Mouse (Mus musculus) right cerebral cortex, postnatal 10 days (tissue): ENCODE results near the gene Bbc3.
"Not testable (repeated sequence)": the region's sequence is repeated elsewhere in the genome, so short reads cannot be mapped to it uniquely, and the experiment has no call there.

ENCODE experiments used
- DNase-seq, 2 experiments: peaks; one replicate each; pipeline ENCODE4 v3.0.0; 2021; ENCODE audit warnings: low spot score in 2 of 2

Bbc3 gene

DNA sequence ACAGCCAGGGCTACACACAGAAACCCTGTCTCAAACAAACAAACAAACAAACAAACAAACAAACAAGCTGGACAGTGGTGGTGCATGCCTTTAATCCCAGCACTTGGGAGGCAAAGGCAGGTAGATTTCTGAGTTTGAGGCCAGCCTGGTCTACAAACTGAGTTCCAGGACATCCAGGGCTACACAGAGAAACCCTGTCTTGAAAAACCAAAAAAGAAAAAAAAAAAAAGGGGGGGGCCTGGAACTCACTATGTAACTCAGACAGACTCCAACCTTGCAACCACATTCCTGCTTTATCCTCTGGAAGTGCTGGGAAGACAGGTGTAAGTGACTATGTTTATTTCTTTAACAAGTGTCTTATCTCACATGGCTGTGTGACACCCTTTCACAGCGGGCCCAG, at the start of gene Bbc3:
Gene Bbc3 (plus strand): TSS at position 301 of the 400 bp plus-strand sequence.
- DNase-seq, result not testable (repeated sequence)

DNA sequence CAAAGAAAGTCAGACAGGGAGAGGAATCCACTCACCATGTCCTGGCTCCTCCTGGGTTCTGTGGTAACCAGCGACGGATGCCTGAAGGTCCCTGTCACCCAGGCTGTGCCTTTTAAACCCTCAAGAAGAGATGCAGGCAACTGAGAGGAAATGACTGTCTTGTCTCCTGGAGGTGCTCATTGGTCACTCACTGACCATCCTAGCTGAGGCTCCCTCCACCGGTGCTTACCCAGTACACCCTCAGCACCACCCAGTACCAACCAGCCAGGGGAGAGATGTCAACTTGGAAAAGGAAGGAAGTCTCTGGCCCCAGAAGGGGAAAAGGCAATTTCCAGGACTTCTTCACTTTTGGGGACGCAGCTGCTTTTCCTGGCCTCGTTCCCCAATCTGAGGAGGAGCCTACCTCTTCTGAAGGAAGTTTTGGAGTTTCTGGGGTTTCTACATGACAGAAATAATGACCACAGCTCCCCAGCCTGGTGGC, 49.0 kb upstream of the Bbc3 start, which contains the start of gene C5ar1:
Gene C5ar1 (minus strand): TSS at position 431 of the 481 bp plus-strand sequence.
- no peak for DNase-seq

DNA sequence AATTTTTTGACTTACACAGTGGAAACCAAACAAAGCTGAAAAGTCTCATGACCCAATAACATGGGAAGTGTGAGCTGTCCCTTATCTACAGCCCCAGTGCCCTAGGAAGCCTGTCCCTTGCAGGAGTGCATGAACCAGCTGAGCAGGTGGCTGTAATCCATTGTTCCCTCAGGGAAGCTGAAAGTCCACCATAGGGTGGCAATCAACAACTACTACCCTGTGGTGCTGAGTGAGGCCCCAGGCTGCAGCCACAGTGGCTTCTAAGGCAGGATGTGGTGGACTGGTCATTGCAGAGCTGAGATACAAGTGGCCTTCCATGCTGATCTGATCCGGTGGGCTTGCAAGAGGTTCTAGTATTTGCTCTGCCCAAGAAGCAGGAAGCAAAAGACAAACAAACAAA, 47.1 kb upstream of the Bbc3 start:
- DNase-seq, result no peak

DNA sequence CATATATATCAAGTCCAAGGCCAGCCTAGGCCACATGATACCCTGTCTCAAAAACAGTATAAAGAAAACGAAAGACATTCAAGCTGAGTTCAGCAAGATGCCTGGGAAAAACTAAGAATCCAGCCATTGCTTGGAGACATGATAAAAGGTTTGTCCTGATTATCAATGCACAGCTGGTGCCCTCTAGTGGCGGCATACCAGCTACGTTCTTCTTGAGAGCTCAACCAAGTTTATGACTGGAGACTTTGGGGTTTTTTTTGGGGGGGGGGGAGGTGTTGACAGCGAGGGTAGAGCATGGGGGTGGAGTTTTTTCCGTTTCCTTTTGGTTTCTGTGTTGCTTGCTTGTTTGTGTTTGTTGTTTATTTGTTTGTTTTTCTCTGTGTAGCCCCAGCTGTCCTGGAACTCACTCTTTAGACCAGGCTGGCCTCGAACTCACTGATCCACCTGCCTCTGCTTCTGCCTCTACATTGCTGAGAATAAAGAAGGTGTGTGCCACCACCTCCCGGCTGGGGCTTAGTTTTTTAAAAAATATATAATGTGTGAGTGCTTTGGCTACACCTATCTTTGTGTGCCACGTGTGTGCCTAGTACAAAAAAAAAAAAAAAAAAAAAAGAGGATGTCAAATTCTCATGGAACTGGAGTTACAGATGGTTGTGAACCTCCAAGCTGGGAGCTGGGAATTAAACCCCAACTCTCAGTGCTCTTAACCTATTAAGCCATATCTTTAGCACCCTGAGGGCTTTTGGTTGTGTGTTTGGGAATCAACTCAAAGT, 45.0 kb upstream of the Bbc3 start:
- peak; percentile 80 to 82 for DNase-seq

DNA sequence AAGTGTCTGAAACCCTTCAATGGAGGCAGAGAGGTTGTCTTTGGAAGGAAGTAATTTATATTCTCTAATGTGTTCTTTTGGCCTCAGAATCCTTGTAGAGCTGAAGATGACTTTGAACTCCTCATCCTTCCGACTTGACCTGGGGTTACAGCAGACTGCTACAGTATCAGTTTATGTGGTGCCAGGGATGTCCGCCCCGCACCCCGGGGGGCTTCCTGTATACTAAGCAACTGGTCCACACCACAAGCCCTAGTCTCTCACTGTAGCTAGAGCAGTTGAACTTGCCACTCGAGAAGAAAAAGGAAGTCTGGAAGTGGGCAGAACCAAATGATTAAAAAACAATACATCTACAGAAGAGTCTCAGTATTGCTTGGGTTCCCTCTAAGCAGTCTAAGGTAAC, 44.4 kb upstream of the Bbc3 start:
- no peak for DNase-seq

DNA sequence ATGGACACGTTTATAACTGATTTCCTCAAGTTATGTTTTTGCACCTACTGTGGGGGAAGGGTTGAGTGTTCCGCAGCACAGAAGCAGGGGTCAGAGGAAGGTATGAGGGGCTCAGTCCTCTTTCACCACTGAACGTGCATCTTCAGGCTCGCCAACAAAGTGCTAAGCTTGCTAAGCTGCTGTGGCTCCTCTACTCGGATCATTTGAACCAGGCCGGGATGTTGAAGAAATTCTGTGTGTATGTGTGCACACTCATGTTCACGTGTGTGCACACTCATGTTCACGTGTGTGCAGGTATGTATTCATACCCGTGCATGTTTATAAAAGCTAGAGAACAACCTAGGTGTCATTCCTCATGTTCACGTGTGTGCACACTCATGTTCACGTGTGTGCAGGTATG, 42.3 kb upstream of the Bbc3 start:
- DNase-seq, result no peak

DNA sequence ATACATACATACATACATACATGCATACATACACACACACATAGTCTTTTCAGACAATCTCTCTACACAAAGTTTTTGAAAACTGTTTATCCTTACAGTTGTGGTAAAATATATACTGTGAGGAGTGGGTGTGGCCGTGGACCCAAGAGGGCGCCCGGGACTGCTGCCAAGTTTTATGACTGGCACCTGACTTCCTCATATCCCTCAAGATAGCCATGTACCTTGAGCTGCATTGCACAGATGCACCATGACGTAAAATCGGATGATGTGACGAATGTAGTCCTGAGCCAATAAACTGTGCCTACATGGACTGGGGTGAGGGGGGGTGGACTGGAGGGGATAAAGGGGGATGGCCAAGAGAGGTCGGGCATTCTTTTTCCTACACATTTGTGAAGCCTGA, 41.6 kb upstream of the Bbc3 start:
- DNase-seq, result not testable (repeated sequence)

DNA sequence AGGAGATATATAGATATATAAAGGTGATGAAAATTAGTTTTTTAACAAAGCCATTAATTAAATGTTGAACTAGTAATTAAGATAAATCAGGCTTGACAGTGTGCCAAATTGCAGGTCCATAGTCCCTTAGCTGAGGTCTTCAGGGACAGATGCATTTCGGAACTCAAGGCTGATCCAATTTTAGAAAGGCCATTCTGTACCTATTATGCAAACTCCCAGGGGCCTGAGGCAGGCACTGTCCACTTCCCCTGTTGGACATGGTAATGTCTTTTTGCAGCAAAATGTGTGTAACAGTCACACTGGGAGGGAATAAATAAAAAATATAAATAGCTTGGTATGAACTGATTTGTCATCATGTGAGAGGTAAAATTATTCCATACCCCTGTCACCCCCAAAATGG, 37.1 kb upstream of the Bbc3 start:
- no peak for DNase-seq

DNA sequence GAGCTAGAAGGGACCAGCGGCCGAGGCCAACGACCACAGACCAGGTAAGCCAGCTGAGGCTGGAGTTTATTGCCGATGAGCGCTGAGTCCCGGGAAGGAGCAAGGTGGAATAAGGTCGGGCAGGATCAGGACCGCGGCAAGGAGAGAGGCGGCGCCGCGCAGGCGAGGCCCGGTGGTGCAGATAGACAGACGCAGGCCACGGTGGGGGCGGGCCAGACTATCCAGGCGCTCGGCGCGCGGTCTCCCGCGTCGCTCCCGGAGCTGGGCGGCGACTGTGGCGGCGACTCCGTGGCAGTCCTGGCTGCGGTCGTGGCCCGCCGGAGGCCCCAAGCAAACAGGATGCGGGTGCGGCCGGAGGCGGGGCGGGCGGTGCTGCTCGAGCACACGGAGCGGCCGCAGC, 35.5 kb upstream of the Bbc3 start:
- peak; percentile 82 for DNase-seq

DNA sequence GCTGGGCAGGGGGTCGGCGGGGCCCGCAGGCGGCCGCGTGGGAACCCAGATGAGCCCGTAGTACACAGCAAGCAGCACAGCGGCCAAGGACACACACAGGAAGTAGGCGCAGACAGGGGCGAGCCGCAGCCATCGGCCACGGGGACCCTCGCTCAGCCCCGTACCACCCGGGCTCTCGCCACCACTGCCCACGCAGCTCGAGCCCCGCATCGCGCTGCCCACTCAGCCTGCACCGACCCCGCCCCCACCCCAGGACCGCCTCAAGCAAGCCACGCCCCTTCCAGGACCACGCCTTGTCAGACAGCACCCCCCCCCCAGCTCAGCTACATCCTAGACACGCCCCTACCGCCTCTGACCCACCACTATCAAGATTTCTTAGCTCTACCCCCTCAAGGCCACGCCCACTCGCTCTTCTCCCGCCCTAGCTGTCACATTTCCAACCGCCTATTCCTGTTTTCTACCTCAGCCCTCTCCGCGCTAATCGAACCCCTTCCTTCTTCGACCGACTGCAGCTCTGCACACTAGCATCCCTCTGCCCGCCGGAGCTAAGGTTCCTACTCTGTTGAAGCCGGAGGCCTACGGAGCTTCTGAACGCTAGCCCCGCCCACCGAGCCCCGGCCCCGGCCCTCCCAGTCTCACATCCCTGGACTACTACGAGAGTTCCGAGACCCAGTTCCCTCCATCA, 35.0 kb upstream of the Bbc3 start, which contains the start of gene Inafm1:
Gene Inafm1 (minus strand): TSS at position 537 of the 685 bp plus-strand sequence.
- peak; percentile 94 to 95 for DNase-seq

DNA sequence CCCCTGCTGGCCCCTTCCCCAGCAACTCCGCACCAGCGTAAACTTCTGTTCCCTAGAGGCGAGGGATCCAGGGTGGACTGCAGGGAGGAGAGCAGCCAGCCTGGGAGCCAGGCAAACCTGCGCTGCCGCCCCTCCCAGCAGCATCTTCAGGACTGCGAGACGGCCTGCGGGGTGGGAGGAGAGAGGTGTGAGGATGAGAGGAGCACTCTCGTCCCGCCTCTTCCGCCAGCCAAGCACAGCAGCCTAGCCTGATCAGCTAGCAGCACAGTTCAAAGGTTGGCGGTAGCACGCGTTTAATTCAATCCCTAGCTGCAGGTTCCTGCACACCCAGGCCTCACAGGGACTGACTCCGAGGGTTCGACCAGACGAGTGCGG, 34.4 kb upstream of the Bbc3 start:
- peak; percentile 76 to 80 for DNase-seq

DNA sequence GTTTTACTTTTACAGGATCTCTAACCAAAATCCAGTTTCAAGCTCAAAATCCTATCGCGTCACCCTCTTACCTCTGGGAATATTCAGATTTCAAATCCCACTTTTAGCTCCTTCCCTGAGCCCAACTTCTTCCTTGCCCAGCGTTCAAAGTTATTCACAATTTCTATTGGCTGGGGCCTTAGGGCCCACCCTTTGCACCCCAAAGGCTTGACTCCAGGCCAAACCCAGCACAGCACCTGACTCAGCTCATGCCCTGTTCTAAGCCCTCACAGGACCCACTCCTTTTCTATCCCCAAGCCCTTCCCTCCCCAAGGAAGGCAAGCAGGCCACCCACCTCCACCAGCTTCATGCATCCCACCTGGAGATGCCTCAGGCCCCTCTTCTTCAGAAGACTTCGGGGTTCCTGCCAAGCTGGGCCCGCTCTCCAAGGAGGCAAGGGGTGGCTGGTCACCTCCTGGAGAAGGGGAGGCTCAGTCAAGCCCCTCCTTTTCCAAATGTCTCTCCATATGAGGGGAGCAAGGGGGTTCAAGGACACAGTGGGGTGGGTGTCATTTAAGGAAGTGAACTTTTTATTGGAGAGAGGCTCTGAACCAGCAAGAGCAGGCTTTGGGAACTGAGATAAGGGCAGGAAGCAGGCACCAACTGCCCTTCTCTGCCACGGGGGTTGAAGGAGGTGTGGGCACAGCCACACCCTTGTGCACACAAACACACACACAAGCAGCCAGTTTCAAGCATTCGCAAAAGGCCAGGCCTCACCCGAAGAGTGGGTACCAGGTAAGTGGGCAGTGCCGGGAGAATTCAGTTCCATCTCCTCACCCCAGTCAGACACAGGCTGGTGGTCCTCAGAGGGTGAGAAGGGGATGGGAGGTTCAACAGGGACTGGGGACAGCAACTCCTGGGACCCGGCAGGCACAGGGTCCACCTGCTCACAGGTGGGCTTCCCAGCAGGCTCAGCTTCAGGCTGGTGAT, 33.0 kb upstream of the Bbc3 start:
- DNase-seq, result peak in 1 of 2 experiments; percentile 28

DNA sequence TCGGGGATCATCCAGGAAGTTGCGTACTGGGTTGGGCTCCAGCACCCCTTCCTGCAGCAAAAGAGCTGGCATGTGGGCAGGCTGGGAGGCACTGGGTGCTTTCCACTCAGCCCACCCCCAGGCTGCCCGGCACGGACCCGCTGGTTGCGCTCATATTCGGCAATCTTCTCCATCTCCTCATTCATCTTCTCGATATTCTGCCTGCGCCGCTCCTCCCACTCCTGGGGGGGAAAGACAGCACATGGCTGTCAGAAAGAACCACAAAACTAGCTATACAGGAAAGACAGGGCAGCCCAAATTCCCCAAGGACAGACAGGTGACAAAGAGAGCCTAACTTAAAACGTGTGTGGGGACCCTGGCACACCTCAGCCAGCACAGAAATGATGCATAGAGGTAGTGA, 27.5 kb upstream of the Bbc3 start:
- peak in 1 of 2 experiments; percentile 32 for DNase-seq

DNA sequence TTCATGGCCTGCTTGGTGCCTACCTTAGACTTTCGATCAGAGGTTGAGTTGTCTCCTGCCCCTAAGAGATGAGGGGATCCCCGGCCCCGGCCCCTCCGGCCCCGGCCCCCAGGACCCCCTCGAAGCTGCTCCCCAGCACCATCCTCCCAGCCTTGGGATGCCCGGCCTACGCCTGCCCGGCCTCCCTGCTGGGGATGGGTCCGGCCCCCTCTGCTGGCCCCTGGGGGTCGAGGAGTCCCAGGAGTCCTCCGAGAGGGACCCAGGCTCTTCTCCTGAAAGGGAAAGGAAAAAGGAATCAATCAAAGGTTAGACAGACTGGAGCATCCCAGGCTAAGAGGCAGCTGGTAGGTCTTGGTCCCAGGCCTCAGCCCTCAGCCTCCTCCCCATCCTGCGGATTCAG, 25.9 kb upstream of the Bbc3 start:
- DNase-seq, result no peak

DNA sequence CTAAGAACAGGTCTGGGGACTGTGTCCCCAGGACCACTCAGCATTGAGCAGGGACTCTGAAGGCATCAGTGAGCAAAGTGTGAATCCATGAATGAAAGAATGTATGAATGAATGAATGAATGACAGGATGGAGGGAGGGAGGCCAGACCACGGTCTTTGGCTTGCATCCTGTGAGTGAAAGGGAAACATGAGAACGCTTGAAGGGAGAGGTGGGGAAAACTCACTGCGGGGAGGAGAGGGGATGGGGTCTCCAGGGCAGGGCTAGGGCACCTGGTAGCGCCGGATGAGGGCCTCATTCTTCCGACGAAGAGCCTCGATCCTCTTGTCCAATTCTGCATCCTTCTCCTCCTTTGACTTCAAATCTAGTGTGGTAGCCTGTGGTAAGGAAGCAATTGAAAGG, 24.2 kb upstream of the Bbc3 start:
- DNase-seq, result peak in 1 of 2 experiments; percentile 23

DNA sequence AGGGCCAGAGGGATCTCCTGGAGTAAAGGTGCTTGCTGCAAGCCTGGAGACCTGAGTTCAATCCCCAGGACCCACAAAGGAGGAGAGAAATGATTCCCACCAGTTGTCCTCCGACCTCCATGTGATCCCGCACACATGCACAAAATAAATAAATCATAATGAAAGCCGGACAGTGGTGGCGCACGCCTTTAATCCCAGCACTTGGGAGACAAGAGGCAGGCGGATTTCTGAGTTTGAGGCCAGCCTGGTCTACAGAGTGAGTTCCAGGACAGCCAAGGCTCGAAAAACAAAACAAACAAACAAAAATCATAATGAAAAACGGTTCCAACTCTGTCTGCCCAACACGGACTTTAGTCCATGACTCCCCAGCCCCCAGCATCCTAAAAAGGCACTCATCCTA, 23.3 kb upstream of the Bbc3 start:
- DNase-seq, result peak in 1 of 2 experiments; percentile 34

DNA sequence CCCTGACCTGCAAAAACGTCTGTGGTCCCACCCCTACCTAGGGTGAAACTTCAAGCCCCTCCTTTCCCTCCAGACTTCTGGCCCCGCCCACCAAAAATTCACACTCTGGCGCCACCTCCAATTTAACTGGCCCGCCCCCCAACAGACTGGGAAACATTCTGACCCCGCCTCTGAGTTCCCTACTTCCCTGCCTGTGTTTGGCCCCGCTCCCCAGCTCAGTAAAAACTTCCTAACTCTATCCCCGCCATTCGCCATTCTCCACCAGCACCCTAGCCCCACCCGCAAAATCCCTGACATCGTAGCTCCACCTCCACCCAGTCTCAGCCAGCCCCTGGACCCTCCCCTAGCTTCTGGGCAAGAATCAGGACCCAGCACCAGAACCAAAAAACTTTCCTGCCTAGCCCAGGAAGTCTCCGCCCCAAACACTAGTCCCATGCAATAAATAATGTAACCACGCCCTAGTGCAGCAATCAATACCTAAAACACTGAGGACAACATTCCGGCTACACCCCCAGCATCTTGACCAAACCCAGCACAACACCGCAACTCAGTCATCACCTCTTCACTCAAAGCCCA, 22.7 kb upstream of the Bbc3 start:
- DNase-seq, result peak; percentile 69 to 72

DNA sequence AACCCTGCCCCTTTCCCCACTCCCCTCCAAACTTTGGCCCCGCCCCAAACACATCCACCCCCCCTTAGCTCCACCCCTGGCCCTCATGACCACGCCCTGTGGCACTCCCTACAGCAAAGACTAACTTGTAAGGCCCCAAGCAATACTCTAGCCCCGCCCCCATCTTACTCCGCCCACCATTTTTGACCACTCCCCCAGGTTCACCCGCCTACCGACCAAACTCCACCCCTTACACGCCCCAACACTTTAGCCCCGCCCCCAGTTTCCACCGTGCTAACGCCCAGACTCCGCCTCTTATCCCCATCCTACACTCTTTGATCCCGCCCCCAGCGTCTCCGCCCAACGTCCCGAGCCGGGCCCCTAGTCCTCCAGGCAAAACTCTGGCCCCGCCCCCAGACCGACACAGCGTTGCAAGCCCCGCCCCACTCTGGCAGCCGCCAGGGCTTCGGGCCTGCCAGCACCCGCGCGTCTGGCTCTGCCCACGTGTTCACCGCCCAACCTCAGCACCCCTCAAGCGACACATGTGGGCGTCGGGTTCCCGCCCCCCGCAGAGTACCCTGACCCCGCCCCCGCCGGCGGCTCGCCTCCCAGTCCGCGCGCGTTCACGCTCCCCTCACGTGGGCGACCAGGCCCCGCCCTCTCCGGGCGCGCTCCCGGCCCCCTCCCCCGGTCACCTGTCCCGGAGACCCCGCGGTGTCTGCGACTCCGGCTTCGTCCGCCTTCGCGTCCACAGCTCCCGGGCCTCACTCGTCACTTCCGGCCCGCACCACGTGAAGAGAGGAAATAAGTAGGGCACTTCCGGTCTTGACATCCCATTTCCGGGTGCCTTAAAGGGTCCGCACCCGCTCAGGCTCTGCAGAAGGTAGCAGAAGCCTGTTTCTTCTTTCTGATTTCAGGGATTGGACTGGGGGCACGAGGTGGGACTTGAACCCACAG, 21.9 kb upstream of the Bbc3 start, which contains the start of gene Ccdc9:
Gene Ccdc9 (minus strand): TSS at position 770 of the 936 bp plus-strand sequence.
- peak; percentile 99 to 100 for DNase-seq

DNA sequence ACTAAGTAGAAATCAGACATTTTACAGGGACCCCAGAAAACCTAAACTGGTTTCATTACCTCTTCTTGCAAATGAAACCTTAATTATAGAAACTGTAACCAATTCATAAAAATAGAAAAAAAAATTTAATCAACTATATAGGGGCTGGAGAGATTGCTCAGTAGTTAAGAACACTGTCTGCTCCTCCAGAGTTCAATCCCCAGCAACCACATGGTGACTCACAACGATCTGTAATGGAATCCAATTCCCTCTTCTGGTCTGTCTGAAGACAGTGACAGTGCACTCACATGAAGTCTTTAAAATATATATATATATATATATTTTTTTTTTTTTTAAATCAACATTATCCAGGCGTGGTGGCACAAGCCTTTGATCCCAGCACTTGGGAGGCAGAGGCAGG, 21.2 kb upstream of the Bbc3 start:
- no peak for DNase-seq

DNA sequence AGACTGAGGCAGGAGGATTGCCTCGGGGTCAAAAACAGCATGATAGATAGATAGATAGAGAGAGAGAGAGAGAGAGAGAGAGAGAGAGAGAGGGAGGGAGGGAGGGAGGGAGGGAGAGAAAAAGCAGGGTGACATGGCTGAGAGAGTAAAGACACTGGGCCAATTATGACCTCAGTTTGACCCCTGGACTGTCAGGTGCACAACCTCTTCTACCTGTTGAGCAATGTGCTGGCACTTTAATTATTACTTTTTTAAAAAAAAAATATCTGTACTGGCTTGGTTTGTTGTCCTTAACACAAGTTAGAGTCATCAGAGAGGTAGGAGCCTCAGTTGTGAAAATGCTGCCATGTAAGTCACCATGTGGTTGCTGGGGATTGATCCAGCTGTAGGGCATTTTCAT, 20.4 kb upstream of the Bbc3 start:
- DNase-seq, result no peak
